Mouse (Mus musculus) neutrophil, adult 5-6 weeks (primary cell): ENCODE measurements around the gene A530016L24Rik. TPM values are rescaled to one million over a fixed set of nuclear protein-coding genes. Genes with fewer than 3 reads are reported as not detected.
A peak's percentile ranks its signal among the peaks of the same experiment; 100 is the strongest.

Experiments used
- ATAC-seq: fragments of 151-379, 151-347 bp; 2 replicates; pipeline ENCODE4 v1.8.0; 2017; ENCODE audit warnings: mild to moderate bottlenecking, moderate TSS enrichment; ENCODE audit not compliant: insufficient number of reproducible peaks, poor library complexity, low FRiP score, severe bottlenecking; ENCODE audit errors: extremely low read depth
- total RNA-seq: library from RNA; stranded (forward); fragments of 200-1000 nt; gene quantifications from 2 replicates; pipeline ENCODE4 v1.2.3, GENCODE M21; 2017

A530016L24Rik gene
- total RNA-seq, 1 experiment from 2014 or later, result not detected

- peak; percentile 51; the same call in 1 of the 2 replicates for ATAC-seq
These were observed 53.7 kb downstream of the A530016L24Rik start for GRCm38 (mm10) chr12:112542920-112543300.

GRCm38 (mm10) chr12:112543941-112544340 is 54.7 kb downstream of the A530016L24Rik start:
- no peak for ATAC-seq

GRCm38 (mm10) chr12:112544946-112545701 is 55.9 kb downstream of the A530016L24Rik start:
- ATAC-seq, result no peak

- ATAC-seq, result no peak
These were observed 56.9 kb downstream of the A530016L24Rik start for GRCm38 (mm10) chr12:112546110-112546509.

GRCm38 (mm10) chr12:112549287-112549686 is 60.0 kb downstream of the A530016L24Rik start:
- no peak for ATAC-seq

Other genes with a start within 250 kb of the A530016L24Rik start
- gene Tmem179, start 27.3 kb downstream of the A530016L24Rik start, total RNA-seq, result not detected in 2 replicates
- 5.8 and 6.5 TPM in 2 replicates for gene Inf2, start 99.3 kb downstream of the A530016L24Rik start, total RNA-seq
- gene Adssl1, start 130.6 kb downstream of the A530016L24Rik start, total RNA-seq, result 39.0 and 45.2 TPM in 2 replicates
- gene Siva1, start 155.2 kb downstream of the A530016L24Rik start, total RNA-seq, result 45.4 and 52.7 TPM in 2 replicates
- 197 and 218 TPM in 2 replicates for gene Akt1, start 185.4 kb downstream of the A530016L24Rik start, total RNA-seq
- 13.4 and 15.0 TPM in 2 replicates for gene Zbtb42, start 189.4 kb downstream of the A530016L24Rik start, total RNA-seq
- 4.8 and 5.7 TPM in 2 replicates for gene Cep170b, start 231.0 kb downstream of the A530016L24Rik start, total RNA-seq